ENCODE assay signal across 18 mouse cellular contexts in the genomic region with DNA sequence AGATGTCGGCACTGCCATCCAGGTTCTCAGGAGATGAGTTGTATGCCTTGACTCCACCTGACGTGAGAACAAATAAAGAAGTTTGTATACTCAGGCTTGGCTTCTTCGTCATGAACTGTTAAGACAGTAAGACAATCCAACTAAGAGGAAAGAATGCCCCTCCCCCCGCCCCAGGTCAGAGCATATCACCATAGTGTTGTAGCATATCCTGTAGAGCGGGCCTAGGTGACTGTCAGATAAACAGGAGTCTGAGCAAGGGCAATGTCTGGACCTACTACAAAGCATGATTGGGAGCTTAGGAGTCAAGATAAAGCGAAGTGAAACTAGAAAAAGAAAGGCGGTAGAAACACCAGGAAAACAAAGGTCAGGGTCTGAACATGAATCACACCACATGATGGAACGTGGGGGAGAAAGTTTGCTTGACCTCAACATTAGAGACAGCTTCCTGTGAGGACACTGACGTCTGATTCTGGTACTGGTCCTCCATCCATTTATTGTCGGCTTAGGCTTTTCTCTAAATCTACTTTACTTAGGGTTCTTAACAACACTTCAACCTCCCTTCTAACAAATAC.
A peak's percentile ranks its signal among the peaks of the same experiment; 100 is the strongest.
DNase-seq lines count a peak whose midpoint lies in the region; ATAC-seq lines count a peak whose summit lies in the region.
"Had no signal": no experiment of that assay in that cellular context is flagged by ENCODE, and none has a peak within 500 bp of the region (broad histone marks: within the 10 kb centered on the region; RNA-seq: fewer than 3 reads in every experiment).

No protein-coding gene starts in this region.

- no peak overlapping the region for H3K27ac ChIP-seq in liver, embryonic 13.5 days
- H3K27ac ChIP-seq in midbrain, embryonic 10.5 days (replicated peaks): no peak overlapping the region
- H3K27ac ChIP-seq: embryonic facial prominence, embryonic 13.5 days; heart, embryonic 15.5 days; hindbrain, embryonic 13.5 days; limb, embryonic 10.5 days; neural tube, embryonic 13.5 days had no signal

- ATAC-seq in liver, embryonic 13.5 days (ENCODE audit: low read depth): peak; percentile 73

- peak; percentile 37 for DNase-seq in adrenal gland, adult 8-10 months
- no peak for DNase-seq in adrenal gland, postnatal 25 days
- DNase-seq in thymus, postnatal 4 days: peak; percentile 3
- DNase-seq in thymus, adult 18-20 months: no peak
- no peak for DNase-seq in liver, embryonic 13.5 days
- DNase-seq in lung, postnatal 36 days: no peak
- no peak for DNase-seq in midbrain, embryonic 10.5 days (ENCODE audit: low spot score)
- no peak for DNase-seq in right cerebral cortex, postnatal 4 days
- DNase-seq: cerebellum, adult 18-20 months; gastrocnemius, postnatal 36 days; kidney, adult 8-10 months; lung, adult 2 months had no signal

- H3K4me1 ChIP-seq in liver, embryonic 13.5 days (replicated peaks): peaks cover 32% of the 10 kb centered on the region
- H3K4me1 ChIP-seq in midbrain, embryonic 10.5 days: peaks cover 25% of the 10 kb centered on the region

- H3K4me2 ChIP-seq in liver, embryonic 13.5 days: no peak overlapping the region; the same call in 1 of the 2 replicates
- H3K4me2 ChIP-seq: embryonic facial prominence, embryonic 13.5 days; heart, embryonic 15.5 days; hindbrain, embryonic 13.5 days; neural tube, embryonic 13.5 days had no signal

- H3K9ac ChIP-seq in liver, embryonic 13.5 days: no peak overlapping the region
- H3K9ac ChIP-seq: embryonic facial prominence, embryonic 13.5 days; heart, embryonic 15.5 days; hindbrain, embryonic 13.5 days; neural tube, embryonic 13.5 days had no signal

- H3K27me3 ChIP-seq in liver, embryonic 13.5 days: no peaks in the 10 kb centered on the region
- no peaks in the 10 kb centered on the region for H3K27me3 ChIP-seq in midbrain, embryonic 10.5 days (ENCODE audit: low read depth, poor library complexity, severe bottlenecking)
- H3K27me3 ChIP-seq: heart, embryonic 15.5 days; neural tube, embryonic 13.5 days had no signal

- H3K9me3 ChIP-seq in liver, embryonic 13.5 days (replicated peaks): no peaks in the 10 kb centered on the region
- H3K9me3 ChIP-seq in midbrain, embryonic 10.5 days (replicated peaks): no peaks in the 10 kb centered on the region
- H3K9me3 ChIP-seq: embryonic facial prominence, embryonic 13.5 days; G1E; heart, embryonic 15.5 days; hindbrain, embryonic 13.5 days; limb, embryonic 10.5 days; neural tube, embryonic 13.5 days had no signal

- WGBS in liver, embryonic 13.5 days (ENCODE audit: insufficient replicate concordance): 35% methylated on average over 10 of the region's 10 CpGs
- WGBS in midbrain, embryonic 10.5 days: 87% methylated on average over 10 of the region's 10 CpGs

- no peaks in the 10 kb centered on the region for H3K36me3 ChIP-seq in liver, embryonic 13.5 days
- H3K36me3 ChIP-seq in midbrain, embryonic 10.5 days: 0 out of 2 replicates have a peak, but pooled peaks cover 3% of the 10 kb centered on the region
- H3K36me3 ChIP-seq: embryonic facial prominence, embryonic 13.5 days; G1E; heart, embryonic 15.5 days; hindbrain, embryonic 13.5 days; limb, embryonic 10.5 days; neural tube, embryonic 13.5 days had no signal

- H3K4me3 ChIP-seq in liver, embryonic 13.5 days (replicated peaks): no peak overlapping the region
- H3K4me3 ChIP-seq in midbrain, embryonic 10.5 days: no peak overlapping the region
- H3K4me3 ChIP-seq: embryonic facial prominence, embryonic 13.5 days; heart, embryonic 15.5 days; hindbrain, embryonic 13.5 days; limb, embryonic 10.5 days; neural tube, embryonic 13.5 days had no signal

Comparison
In these comparisons a context has a peak if more than half of its experiments do, and no peak if none do; other contexts are left out.
1. DNase-seq: peak in adrenal gland, adult 8-10 months (single experiment) and thymus, postnatal 4 days (single experiment); none in adrenal gland, postnatal 25 days (single experiment), thymus, adult 18-20 months (0 of 2), liver, embryonic 13.5 days (single experiment), lung, postnatal 36 days (single experiment), midbrain, embryonic 10.5 days (single experiment) and right cerebral cortex, postnatal 4 days (single experiment).